In the genomic region with DNA sequence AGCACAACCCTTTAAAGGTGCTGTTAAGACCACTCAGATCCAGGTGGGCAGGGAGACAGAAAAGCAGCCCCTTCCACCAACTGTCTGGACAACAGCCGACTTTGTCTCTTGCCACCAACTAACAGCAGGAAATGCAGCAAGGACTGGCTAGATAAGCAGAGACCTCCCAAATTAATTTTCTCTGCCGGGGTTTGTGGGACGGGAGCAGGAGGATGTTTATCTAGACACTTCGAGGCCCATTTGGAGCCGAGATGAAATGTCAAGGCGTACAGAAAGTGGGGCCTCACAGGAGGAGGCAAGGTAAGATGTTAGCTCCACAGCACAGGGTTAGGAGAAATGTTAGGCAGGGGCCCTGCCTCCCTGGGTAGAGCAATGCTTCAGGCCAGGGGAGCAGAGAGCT, we compare ENCODE assay signal across 1 mouse cellular context.
TF ChIP-seq lines count a peak whose summit lies in the region.

No protein-coding gene starts in this region.

TF ChIP-seq in MEL, 35 proteins besides CTCF, POLR2A, EP300 and RAD21 (continued from another document):
- peak; percentile 60; the same call in 1 of the 2 replicates for TF ChIP-seq SIN3A (IDR thresholded peaks at IDR 0.05; ENCODE audit: low read length)
- no peak for TF ChIP-seq SMC3 (IDR thresholded peaks at IDR 0.05; ENCODE audit: low read depth, low read length)
- no peak; the same call in 1 of the 2 replicates for TF ChIP-seq RCOR1 (IDR thresholded peaks at IDR 0.05; ENCODE audit: low read depth, low read length)
- peak; percentile 75 for TF ChIP-seq GATA1 (IDR thresholded peaks at IDR 0.05; ENCODE audit: low read depth, low read length)
- no peak for TF ChIP-seq ZMIZ1 (IDR thresholded peaks at IDR 0.05; ENCODE audit: low read depth, low read length)
- no peak for TF ChIP-seq POLR2AphosphoS5 (IDR thresholded peaks at IDR 0.05; ENCODE audit: borderline replicate concordance, low read depth, low read length)
- no peak for TF ChIP-seq MAX (IDR thresholded peaks at IDR 0.05; ENCODE audit: low read length)
- 0 out of 2 replicates have a peak, but pooled peaks have one; percentile 45 for TF ChIP-seq UBTF (IDR thresholded peaks at IDR 0.05; ENCODE audit: borderline replicate concordance, insufficient read depth, low read depth, low read length)
- no peak for TF ChIP-seq NRF1 (IDR thresholded peaks at IDR 0.05; ENCODE audit: insufficient read depth, low read depth, low read length, poor library complexity, severe bottlenecking)
- 0 out of 2 replicates have a peak, but pooled peaks have one; percentile 66 for TF ChIP-seq MYB (IDR thresholded peaks at IDR 0.05; ENCODE audit: low read depth, low read length)
- TF ChIP-seq E2F4 (IDR thresholded peaks at IDR 0.05; ENCODE audit: borderline replicate concordance, low read depth, low read length): no peak
- TF ChIP-seq TCF12 (IDR thresholded peaks at IDR 0.05; ENCODE audit: low read depth, low read length): peak; percentile 79
- TF ChIP-seq ZNF384 (IDR thresholded peaks at IDR 0.05; ENCODE audit: low read depth, low read length): no peak
- no peak for TF ChIP-seq MYC (IDR thresholded peaks at IDR 0.05; ENCODE audit: low read depth, low read length)
- TF ChIP-seq MAFK (IDR thresholded peaks at IDR 0.05; ENCODE audit: borderline replicate concordance, low read depth, low read length): no peak
- no peak for TF ChIP-seq MEF2A (IDR thresholded peaks at IDR 0.05; ENCODE audit: extremely low read depth, insufficient replicate concordance, low read depth, low read length, poor library complexity, severe bottlenecking)
- TF ChIP-seq POLR2AphosphoS2 (IDR thresholded peaks at IDR 0.05; ENCODE audit: low read length): peak; percentile 58; the same call in 1 of the 2 replicates
- peak; percentile 47 for TF ChIP-seq TAL1 (IDR thresholded peaks at IDR 0.05; ENCODE audit: low read length)
- TF ChIP-seq CHD1 (IDR thresholded peaks at IDR 0.05; ENCODE audit: low read depth, low read length): no peak
- TF ChIP-seq HCFC1 (IDR thresholded peaks at IDR 0.05; ENCODE audit: low read depth, low read length): peak; percentile 47; the same call in 1 of the 2 replicates
- TF ChIP-seq TBP (IDR thresholded peaks at IDR 0.05; ENCODE audit: low read depth, low read length): peak; percentile 45; the same call in 1 of the 2 replicates
- no peak for TF ChIP-seq CHD2 (IDR thresholded peaks at IDR 0.05; ENCODE audit: low read length)
- no peak for TF ChIP-seq USF1 (IDR thresholded peaks at IDR 0.05; ENCODE audit: low read depth, low read length)
- no peak for TF ChIP-seq ZKSCAN1 (IDR thresholded peaks at IDR 0.05; ENCODE audit: low read depth, low read length)
- TF ChIP-seq BHLHE40 (IDR thresholded peaks at IDR 0.05; ENCODE audit: borderline replicate concordance, low read depth, low read length): no peak
- TF ChIP-seq ZC3H11A (IDR thresholded peaks at IDR 0.05; ENCODE audit: low read depth, low read length): peak; percentile 15; the same call in 1 of the 2 replicates
- no peak for TF ChIP-seq ELF1 (IDR thresholded peaks at IDR 0.05; ENCODE audit: low read depth, low read length)
- no peak for TF ChIP-seq GABPA (IDR thresholded peaks at IDR 0.05; ENCODE audit: low read depth, low read length)
- no peak for TF ChIP-seq USF2 (IDR thresholded peaks at IDR 0.05; ENCODE audit: borderline replicate concordance in 1 of 2, insufficient read depth in 1 of 2, low read depth in 1 of 2, low read length in 2 of 2)
- no peak; the same call in 1 of the 2 replicates for TF ChIP-seq MXI1 (IDR thresholded peaks at IDR 0.05; ENCODE audit: low read depth, low read length)
